Mouse (Mus musculus) midbrain, postnatal 0 days (tissue): ENCODE measurements around the gene Sipa1l3. TPM values are rescaled to one million over a fixed set of nuclear protein-coding genes. Genes with fewer than 3 reads are reported as not detected.
A peak's percentile ranks its signal among the peaks of the same experiment; 100 is the strongest.

Experiments
- ATAC-seq: fragments of 200-750 bp; cut with Nextera tagmentation; 2 replicates; pipeline ENCODE4 v1.8.0; 2017; ENCODE audit warnings: moderate number of reproducible peaks, mild to moderate bottlenecking, moderate TSS enrichment, moderate library complexity; ENCODE audit not compliant: low FRiP score
- DNase-seq: peaks from one replicate; pipeline ENCODE4 v3.0.0-alpha.2; 2015; ENCODE audit warnings: low spot score
- H3K27ac ChIP-seq: fragments of 300-500 bp; sonication (generic); 2 replicates; pipeline ENCODE4 v1.5.1; 2014; ENCODE audit warnings: low read depth, mild to moderate bottlenecking, low read length, mixed read lengths
- H3K27me3 ChIP-seq: fragments of 300-500 bp; sonication (generic); 2 replicates; pipeline ENCODE4 v1.6.1; 2014; ENCODE audit warnings: low read length, control low read depth, mixed read lengths; ENCODE audit not compliant: insufficient read depth
- H3K36me3 ChIP-seq: fragments of 300-500 bp; sonication (generic); 2 replicates; pipeline ENCODE4 v1.6.1; 2014; ENCODE audit warnings: low read length, control low read depth, mixed read lengths; ENCODE audit not compliant: insufficient read depth
- H3K4me1 ChIP-seq: fragments of 300-500 bp; sonication (generic); 2 replicates; pipeline ENCODE4 v1.6.1; 2014; ENCODE audit warnings: mild to moderate bottlenecking, control low read depth, antibody characterized with exemption, low read length, mixed read lengths; ENCODE audit not compliant: insufficient read depth
- H3K4me2 ChIP-seq: fragments of 300-500 bp; sonication (generic); 2 replicates; pipeline ENCODE4 v1.6.1; 2014; ENCODE audit warnings: low read depth, mild to moderate bottlenecking, low read length, mixed read lengths; ENCODE audit not compliant: poor library complexity, severe bottlenecking
- H3K4me3 ChIP-seq: fragments of 300-500 bp; sonication (generic); 2 replicates; pipeline ENCODE4 v1.5.1; 2014; ENCODE audit warnings: low read depth, mild to moderate bottlenecking, low read length, moderate library complexity
- H3K9ac ChIP-seq: fragments of 300-500 bp; sonication (generic); replicated peaks from 2 replicates; pipeline ENCODE4 v1.6.1; 2014; ENCODE audit warnings: mild to moderate bottlenecking, low read length, moderate library complexity, mixed read lengths; ENCODE audit not compliant: poor library complexity, severe bottlenecking
- H3K9me3 ChIP-seq: fragments of 300-500 bp; sonication (generic); 2 replicates; pipeline ENCODE4 v1.6.1; 2016; ENCODE audit warnings: low read length, control low read depth
- CTCF ChIP-seq: IDR thresholded peaks from 2 replicates; pipeline ENCODE4 v1.5.1; 2016; ENCODE audit warnings: antibody characterized with exemption, mild to moderate bottlenecking
- WGBS: fragments of 180-500 bp; shearing (Covaris S2); extraction: QIAGEN DNeasy Blood & Tissue Kit; methylation state at CpG from one replicate; pipeline ENCODE4 v1.1.7; 2014; 5-methylcytosine and 5-hydroxymethylcytosine counted together
- polyA plus RNA-seq: library from polyadenylated mRNA; unstranded; fragments of >200 nt; fragmentation: Nextera tagmentation; extraction: Ambion mirVana; gene quantifications from 2 replicates; pipeline ENCODE4 v1.2.1, GENCODE M21; 2015
- total RNA-seq: library from RNA; depleted of rRNA; stranded (reverse); fragments of >200 nt; gene quantifications from 2 replicates; pipeline ENCODE4 v1.2.3, GENCODE M21; 2014; rRNA removed

Gene Sipa1l3
- total RNA-seq: 72.8 and 80.7 TPM in 2 replicates
- 12.9 and 13.9 TPM in 2 replicates for polyA plus RNA-seq

- no peaks in the 10 kb centered on the region for H3K36me3 ChIP-seq
- WGBS: under 1% methylated on average over 88 of the region's 88 CpGs
- no peaks in the 10 kb centered on the region for H3K9me3 ChIP-seq
- peak within 1 kb of the TSS; percentile 95 for H3K27ac ChIP-seq
- DNase-seq (peak; percentile 99), ATAC-seq (peak; percentile 96)
- H3K9ac ChIP-seq: peak within 1 kb of the TSS; percentile 74
- peak within 1 kb of the TSS; percentile 78 for H3K4me2 ChIP-seq
- H3K4me3 ChIP-seq: peak within 1 kb of the TSS; percentile 69
- H3K27me3 ChIP-seq: no peaks in the 10 kb centered on the region
- no peak; the same call in 1 of the 2 replicates for TF ChIP-seq CTCF
- H3K4me1 ChIP-seq: peaks cover 14% of the 10 kb centered on the region
Measured at GRCm38 (mm10) chr7:29518421-29519210, at the start of gene Sipa1l3. TSS of gene Sipa1l3 (minus strand) at chr7:29518641.

GRCm38 (mm10) chr7:29563006-29563405, 44.6 kb upstream of the Sipa1l3 start:
- WGBS: 91% methylated on average over 10 of the region's 10 CpGs
- H3K4me2 ChIP-seq: no peak overlapping the region
- no peaks in the 10 kb centered on the region for H3K9me3 ChIP-seq
- TF ChIP-seq CTCF: no peak
- DNase-seq (no peak), ATAC-seq (no peak)
- no peak overlapping the region for H3K4me3 ChIP-seq
- H3K4me1 ChIP-seq: no peaks in the 10 kb centered on the region
- H3K36me3 ChIP-seq: no peaks in the 10 kb centered on the region
- no peak overlapping the region for H3K9ac ChIP-seq
- no peak overlapping the region for H3K27ac ChIP-seq
- no peaks in the 10 kb centered on the region for H3K27me3 ChIP-seq

DNA sequence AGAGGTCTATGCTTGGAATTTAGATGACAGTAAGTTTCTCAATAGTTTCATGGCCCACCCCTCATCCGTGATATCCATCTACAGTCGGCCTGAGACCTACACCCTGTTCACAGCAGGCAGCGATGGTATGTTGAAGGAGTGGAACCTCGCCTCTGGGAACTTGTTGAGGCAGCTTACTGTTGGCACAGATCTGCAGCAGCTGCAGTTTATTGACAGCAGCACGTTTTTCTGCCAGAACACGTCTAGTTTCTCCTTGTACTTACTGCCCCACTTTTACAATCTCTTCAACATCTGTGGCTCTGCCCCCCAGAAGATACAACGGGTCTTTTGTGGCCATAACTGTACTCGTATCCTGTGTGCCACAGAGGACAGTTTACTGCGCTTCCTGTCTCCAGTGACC, 42.6 kb upstream of the Sipa1l3 start:
- Histone ChIP-seq H3K9ac (no peak overlapping the region), H3K36me3 (no peaks in the 10 kb centered on the region), H3K27ac (no peak overlapping the region), H3K4me1 (no peaks in the 10 kb centered on the region), H3K4me2 (no peak overlapping the region), H3K9me3 (no peaks in the 10 kb centered on the region), H3K27me3 (no peaks in the 10 kb centered on the region), H3K4me3 (no peak overlapping the region)
- WGBS: 85% methylated on average over 9 of the region's 9 CpGs
- no peak for DNase-seq
- no peak for ATAC-seq
- TF ChIP-seq CTCF: no peak

DNA sequence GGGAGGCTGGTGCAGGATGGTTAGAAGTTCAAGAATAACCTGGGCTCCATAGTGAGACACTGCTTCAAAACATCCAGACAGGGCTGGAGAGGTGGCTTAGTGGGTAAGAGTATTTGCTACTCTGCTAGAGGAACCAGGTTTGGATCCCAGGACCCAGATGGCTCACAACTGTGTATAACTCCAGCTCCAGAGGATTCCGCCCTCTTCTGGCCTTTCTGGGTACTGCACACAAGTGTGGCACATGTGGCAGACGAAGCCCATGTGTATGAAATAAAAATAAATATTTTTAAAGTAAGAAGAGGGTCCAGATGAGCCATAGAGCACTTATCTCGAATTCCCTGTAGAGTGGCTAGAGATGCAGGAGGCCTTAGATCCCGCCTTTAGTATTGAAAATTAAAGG, 40.8 kb upstream of the Sipa1l3 start:
- Histone ChIP-seq H3K27ac (no peak overlapping the region), H3K27me3 (no peaks in the 10 kb centered on the region), H3K4me3 (no peak overlapping the region), H3K36me3 (no peaks in the 10 kb centered on the region), H3K4me1 (no peaks in the 10 kb centered on the region), H3K4me2 (no peak overlapping the region), H3K9ac (no peak overlapping the region), H3K9me3 (no peaks in the 10 kb centered on the region)
- no peak for DNase-seq
- no peak for ATAC-seq
- TF ChIP-seq CTCF: peak; percentile 39
- WGBS: 73% methylated on average over 4 of the region's 4 CpGs

GRCm38 (mm10) chr7:29558744-29559143, 40.3 kb upstream of the Sipa1l3 start:
- Histone ChIP-seq H3K27me3 (no peaks in the 10 kb centered on the region), H3K27ac (no peak overlapping the region), H3K36me3 (no peaks in the 10 kb centered on the region), H3K9ac (no peak overlapping the region), H3K4me1 (no peaks in the 10 kb centered on the region), H3K4me3 (no peak overlapping the region), H3K9me3 (no peaks in the 10 kb centered on the region), H3K4me2 (no peak overlapping the region)
- 83% methylated on average over 1 of the region's 1 CpGs for WGBS
- TF ChIP-seq CTCF: peak; percentile 24
- ATAC-seq: no peak
- DNase-seq: peak; percentile 2

GRCm38 (mm10) chr7:29556283-29556682, 37.8 kb upstream of the Sipa1l3 start:
- H3K27me3 ChIP-seq: no peaks in the 10 kb centered on the region
- H3K4me3 ChIP-seq: no peak overlapping the region
- WGBS: 79% methylated on average over 4 of the region's 4 CpGs
- no peaks in the 10 kb centered on the region for H3K4me1 ChIP-seq
- no peak overlapping the region for H3K27ac ChIP-seq
- no peak overlapping the region for H3K4me2 ChIP-seq
- no peak for TF ChIP-seq CTCF
- no peak overlapping the region for H3K9ac ChIP-seq
- H3K9me3 ChIP-seq: no peaks in the 10 kb centered on the region
- ATAC-seq: no peak
- DNase-seq: no peak
- H3K36me3 ChIP-seq: no peaks in the 10 kb centered on the region
